11 mouse cellular contexts compared by ENCODE assay signal in genomic region chr11:88559365-88559970, GRCm38 (mm10).
DNase-seq lines count a peak whose midpoint lies in the region; ATAC-seq and TF ChIP-seq lines count a peak whose summit lies in the region.
"Had no signal": no experiment of that assay in that cellular context is flagged by ENCODE, and none has a peak within 500 bp of the region (broad histone marks: within the 10 kb centered on the region; RNA-seq: fewer than 3 reads in every experiment).

No protein-coding gene starts in this region.

- no peak overlapping the region for H3K4me2 ChIP-seq in kidney, postnatal 0 days (ENCODE audit: low read length)
- no peak overlapping the region for H3K4me2 ChIP-seq in limb, embryonic 14.5 days (replicated peaks; ENCODE audit: low read depth, low read length, severe bottlenecking)
- H3K4me2 ChIP-seq: stomach, embryonic 15.5 days had no signal

- no peak for DNase-seq in gastrocnemius, adult 2 months
- no peak for DNase-seq in gastrocnemius, postnatal 25 days
- DNase-seq in kidney, postnatal 0 days (ENCODE audit: low spot score): peak; percentile 73
- DNase-seq in kidney, adult 8-10 months: no peak
- peak; percentile 75 for DNase-seq in 416B (ENCODE audit: low read depth)
- DNase-seq in limb, embryonic 14.5 days (ENCODE audit: low spot score): no peak
- no peak for DNase-seq in right cerebral cortex, postnatal 14 days
- DNase-seq in T-cell, adult 2 months (ENCODE audit: low spot score): no peak
- DNase-seq: gastrocnemius, postnatal 14 days; lung, postnatal 10 days had no signal

- H3K36me3 ChIP-seq in kidney, postnatal 0 days (ENCODE audit: insufficient read depth, low read length): no peaks in the 10 kb centered on the region
- H3K36me3 ChIP-seq in limb, embryonic 14.5 days (ENCODE audit: control insufficient read depth, insufficient read depth, low read length): no peaks in the 10 kb centered on the region
- H3K36me3 ChIP-seq: stomach, embryonic 15.5 days had no signal

- intact Hi-C loops in gastrocnemius, adult 2 months (cut with DNase I): loop anchor here (5.0 kb wide), 2 partner anchors 63 to 243 kb away; no protein-coding TSS in a partner anchor

- H3K4me3 ChIP-seq in gastrocnemius, adult 2 months: no peak overlapping the region
- H3K4me3 ChIP-seq in kidney, postnatal 0 days (replicated peaks; ENCODE audit: low read depth, low read length): no peak overlapping the region
- H3K4me3 ChIP-seq in limb, embryonic 14.5 days (replicated peaks; ENCODE audit: low read length): no peak overlapping the region
- H3K4me3 ChIP-seq: stomach, embryonic 15.5 days had no signal

- no peak overlapping the region for H3K9ac ChIP-seq in kidney, postnatal 0 days (ENCODE audit: low read depth, low read length)
- no peak overlapping the region for H3K9ac ChIP-seq in limb, embryonic 14.5 days (ENCODE audit: low read depth, low read length, severe bottlenecking)
- H3K9ac ChIP-seq: stomach, embryonic 15.5 days had no signal

- H3K27ac ChIP-seq in gastrocnemius, adult 2 months: peak overlapping the region; percentile 78
- peak overlapping the region; percentile 79 for H3K27ac ChIP-seq in kidney, postnatal 0 days
- no peak overlapping the region for H3K27ac ChIP-seq in limb, embryonic 14.5 days (replicated peaks; ENCODE audit: low read depth, low read length)

- 28% methylated on average over 10 of the region's 10 CpGs for WGBS in kidney, postnatal 0 days
- WGBS in limb, embryonic 14.5 days: 59% methylated on average over 10 of the region's 10 CpGs

- H3K9me3 ChIP-seq in kidney, postnatal 0 days (replicated peaks; ENCODE audit: low read length): no peaks in the 10 kb centered on the region
- no peaks in the 10 kb centered on the region for H3K9me3 ChIP-seq in limb, embryonic 14.5 days (ENCODE audit: control insufficient read depth, low read length)
- H3K9me3 ChIP-seq: stomach, embryonic 15.5 days had no signal

- peak; percentile 14; the same call in 1 of the 2 replicates for ATAC-seq in kidney, postnatal 0 days (replicated peaks; ENCODE audit: low FRiP score, low read depth)
- ATAC-seq in limb, embryonic 14.5 days (ENCODE audit: low FRiP score, low read depth): peak; percentile 35

- H3K27me3 ChIP-seq in kidney, postnatal 0 days (ENCODE audit: insufficient read depth, low read length): no peaks in the 10 kb centered on the region
- H3K27me3 ChIP-seq in limb, embryonic 14.5 days (ENCODE audit: control insufficient read depth, insufficient read depth, low read length): 0 out of 2 replicates have a peak, but pooled peaks cover 4% of the 10 kb centered on the region
- H3K27me3 ChIP-seq: stomach, embryonic 15.5 days had no signal

- peak; percentile 17; the same call in 1 of the 2 replicates for TF ChIP-seq CTCF in gastrocnemius, adult 2 months (IDR thresholded peaks at IDR 0.05)
- TF ChIP-seq CTCF in kidney, postnatal 0 days (IDR thresholded peaks at IDR 0.05; ENCODE audit: low read depth): peak; percentile 44; the same call in 1 of the 2 replicates

- TF ChIP-seq POLR2A in limb, embryonic 14.5 days (IDR thresholded peaks at IDR 0.05; ENCODE audit: borderline replicate concordance, extremely low read depth, insufficient read depth, insufficient read length): no peak

- peaks cover 63% of the 10 kb centered on the region for H3K4me1 ChIP-seq in kidney, postnatal 0 days (replicated peaks; ENCODE audit: insufficient read depth, low read length)
- peaks cover 56% of the 10 kb centered on the region for H3K4me1 ChIP-seq in limb, embryonic 14.5 days (ENCODE audit: control insufficient read depth, insufficient read depth, low read length)

Comparison
In these comparisons a context has a peak if more than half of its experiments do, and no peak if none do; other contexts are left out.
1. DNase-seq: peak in kidney, postnatal 0 days (single experiment) and 416B (single experiment); none in gastrocnemius, adult 2 months (single experiment), gastrocnemius, postnatal 25 days (single experiment), kidney, adult 8-10 months (0 of 2), limb, embryonic 14.5 days (single experiment), right cerebral cortex, postnatal 14 days (single experiment) and T-cell, adult 2 months (single experiment).